Mouse (Mus musculus): ENCODE measurements around the gene Sulf2.

Gene Sulf2

GRCm38 (mm10) chr2:166086457-166087233, 68.8 kb downstream of the Sulf2 start:
- DNase-seq (ENCODE audit: low spot score in 2 of 2), result no peak

GRCm38 (mm10) chr2:166085780-166086179, 69.7 kb downstream of the Sulf2 start:
- no peak for DNase-seq (ENCODE audit: low spot score in 2 of 2)

GRCm38 (mm10) chr2:166084964-166085363, 70.5 kb downstream of the Sulf2 start:
- DNase-seq (ENCODE audit: low spot score in 2 of 2), result peak; percentile 9 to 53

GRCm38 (mm10) chr2:166084111-166084510, 71.4 kb downstream of the Sulf2 start:
- DNase-seq (ENCODE audit: low spot score in 2 of 2), result no peak

- DNase-seq (ENCODE audit: low spot score in 2 of 2), result no peak
Measured at GRCm38 (mm10) chr2:166083542-166084031, 71.9 kb downstream of the Sulf2 start.

GRCm38 (mm10) chr2:166082661-166083060, 72.8 kb downstream of the Sulf2 start:
- no peak for DNase-seq (ENCODE audit: low spot score in 2 of 2)

- peak; percentile 31 to 77 for DNase-seq (ENCODE audit: low spot score in 2 of 2)
Measured at GRCm38 (mm10) chr2:166082193-166082592, 73.3 kb downstream of the Sulf2 start.

- DNase-seq (ENCODE audit: low spot score in 2 of 2), result no peak
Measured at GRCm38 (mm10) chr2:166080967-166081750, 74.3 kb downstream of the Sulf2 start.

- no peak for DNase-seq (ENCODE audit: low spot score in 2 of 2)
Measured at GRCm38 (mm10) chr2:166079961-166080885, 75.2 kb downstream of the Sulf2 start.

- no peak for DNase-seq (ENCODE audit: low spot score in 2 of 2)
Measured at GRCm38 (mm10) chr2:166079231-166079630, 76.2 kb downstream of the Sulf2 start.

GRCm38 (mm10) chr2:166077371-166077770, 78.1 kb downstream of the Sulf2 start:
- no peak for DNase-seq (ENCODE audit: low spot score in 2 of 2)

GRCm38 (mm10) chr2:166074322-166074721, 81.1 kb downstream of the Sulf2 start:
- no peak for DNase-seq (ENCODE audit: low spot score in 2 of 2)

- no peak for DNase-seq (ENCODE audit: low spot score in 2 of 2)
Measured at GRCm38 (mm10) chr2:166073082-166073481, 82.4 kb downstream of the Sulf2 start.

GRCm38 (mm10) chr2:166071889-166072288, 83.6 kb downstream of the Sulf2 start:
- DNase-seq (ENCODE audit: low spot score in 2 of 2), result no peak

GRCm38 (mm10) chr2:166071481-166071880, 84.0 kb downstream of the Sulf2 start:
- DNase-seq (ENCODE audit: low spot score in 2 of 2), result no peak

GRCm38 (mm10) chr2:166069738-166070137, 85.7 kb downstream of the Sulf2 start:
- no peak for DNase-seq (ENCODE audit: low spot score in 2 of 2)

GRCm38 (mm10) chr2:166069164-166069563, 86.3 kb downstream of the Sulf2 start:
- DNase-seq (ENCODE audit: low spot score in 2 of 2), result no peak

- DNase-seq (ENCODE audit: low spot score in 2 of 2), result no peak
Measured at GRCm38 (mm10) chr2:166068261-166068660, 87.2 kb downstream of the Sulf2 start.

GRCm38 (mm10) chr2:166066434-166066833, 89.0 kb downstream of the Sulf2 start:
- no peak for DNase-seq (ENCODE audit: low spot score in 2 of 2)

GRCm38 (mm10) chr2:166062431-166062830, 93.0 kb downstream of the Sulf2 start:
- no peak for DNase-seq (ENCODE audit: low spot score in 2 of 2)

GRCm38 (mm10) chr2:166062008-166062407, 93.5 kb downstream of the Sulf2 start:
- DNase-seq (ENCODE audit: low spot score in 2 of 2), result no peak

All from thymus, postnatal 10 days (tissue).